In genomic region chr17:32166687-32167086, GRCm38 (mm10) we compare ENCODE assay signal across 8 mouse cellular contexts. TPM values are rescaled to one million over a fixed set of nuclear protein-coding genes. Genes with fewer than 3 reads are reported as not detected.
A peak's percentile ranks its signal among the peaks of the same experiment; 100 is the strongest.
DNase-seq lines count a peak whose midpoint lies in the region; ATAC-seq and TF ChIP-seq lines count a peak whose summit lies in the region.

TSS of gene Notch3 (minus strand) at chr17:32166852.

- H3K27ac ChIP-seq in embryonic facial prominence, embryonic 14.5 days (replicated peaks; ENCODE audit: low read depth, low read length): peak within 1 kb of the TSS; percentile 81
- H3K27ac ChIP-seq in heart, postnatal 0 days (ENCODE audit: low read depth): peak within 1 kb of the TSS; percentile 58
- peak within 1 kb of the TSS; percentile 96 for H3K27ac ChIP-seq in limb, embryonic 10.5 days
- peak within 1 kb of the TSS; percentile 86 for H3K27ac ChIP-seq in midbrain, embryonic 15.5 days

- H3K4me3 ChIP-seq in embryonic facial prominence, embryonic 14.5 days (ENCODE audit: low read depth, low read length): peak within 1 kb of the TSS; percentile 74
- peak within 1 kb of the TSS; percentile 53 for H3K4me3 ChIP-seq in heart, postnatal 0 days (ENCODE audit: low read depth, low read length)
- H3K4me3 ChIP-seq in limb, embryonic 10.5 days: peak within 1 kb of the TSS; percentile 84
- H3K4me3 ChIP-seq in midbrain, embryonic 15.5 days: peak within 1 kb of the TSS; percentile 56

- TF ChIP-seq EP300 in heart, postnatal 0 days (IDR thresholded peaks at IDR 0.05; ENCODE audit: low read depth): no peak

- no peaks in the 10 kb centered on the region for H3K9me3 ChIP-seq in embryonic facial prominence, embryonic 14.5 days (ENCODE audit: control insufficient read depth, low read length)
- H3K9me3 ChIP-seq in heart, postnatal 0 days (replicated peaks; ENCODE audit: control insufficient read depth, low read length): no peaks in the 10 kb centered on the region
- no peaks in the 10 kb centered on the region for H3K9me3 ChIP-seq in limb, embryonic 10.5 days (replicated peaks)
- no peaks in the 10 kb centered on the region for H3K9me3 ChIP-seq in midbrain, embryonic 15.5 days

- H3K27me3 ChIP-seq in embryonic facial prominence, embryonic 14.5 days (replicated peaks; ENCODE audit: control insufficient read depth, insufficient read depth, low read length): no peaks in the 10 kb centered on the region
- H3K27me3 ChIP-seq in heart, postnatal 0 days (ENCODE audit: control insufficient read depth, insufficient read depth, low read length): peaks cover 25% of the 10 kb centered on the region
- H3K27me3 ChIP-seq in limb, embryonic 10.5 days (ENCODE audit: low read depth, poor library complexity, severe bottlenecking): peaks cover 20% of the 10 kb centered on the region
- no peaks in the 10 kb centered on the region for H3K27me3 ChIP-seq in midbrain, embryonic 15.5 days (replicated peaks)

- under 1% methylated on average over 25 of the region's 39 CpGs for WGBS in embryonic facial prominence, embryonic 14.5 days
- under 1% methylated on average over 30 of the region's 39 CpGs for WGBS in heart, postnatal 0 days
- WGBS in limb, embryonic 10.5 days: 0% methylated on average over 27 of the region's 39 CpGs
- WGBS in midbrain, embryonic 15.5 days: 2% methylated on average over 33 of the region's 39 CpGs

- peak within 1 kb of the TSS; percentile 55 for H3K4me2 ChIP-seq in embryonic facial prominence, embryonic 14.5 days (ENCODE audit: low read depth, low read length)
- H3K4me2 ChIP-seq in heart, postnatal 0 days (ENCODE audit: low read depth, low read length): peak within 1 kb of the TSS; percentile 80
- H3K4me2 ChIP-seq in midbrain, embryonic 15.5 days: peak within 1 kb of the TSS; percentile 96

- peak within 1 kb of the TSS; percentile 78 for H3K9ac ChIP-seq in embryonic facial prominence, embryonic 14.5 days (ENCODE audit: low read depth, low read length)
- peak within 1 kb of the TSS; percentile 56 for H3K9ac ChIP-seq in heart, postnatal 0 days (replicated peaks; ENCODE audit: low read depth, low read length)
- peak within 1 kb of the TSS; percentile 58 for H3K9ac ChIP-seq in midbrain, embryonic 15.5 days

- peak; percentile 49 to 58 for DNase-seq in right cerebral cortex, postnatal 10 days (ENCODE audit: low spot score in 2 of 2)
- no peak for DNase-seq in right cerebral cortex, adult 2 months (ENCODE audit: low spot score in 2 of 2)
- DNase-seq in embryonic facial prominence, embryonic 14.5 days (ENCODE audit: low spot score): peak; percentile 87
- peak; percentile 21 for DNase-seq in heart, postnatal 0 days (ENCODE audit: low spot score)
- DNase-seq in limb, embryonic 10.5 days (ENCODE audit: low spot score): peak; percentile 91
- peak; percentile 77 for DNase-seq in thymus, postnatal 25 days
- no peak for DNase-seq in layer of hippocampus, adult 9-11 months

- H3K36me3 ChIP-seq in embryonic facial prominence, embryonic 14.5 days (ENCODE audit: control insufficient read depth, insufficient read depth, low read length): no peaks in the 10 kb centered on the region
- no peaks in the 10 kb centered on the region for H3K36me3 ChIP-seq in heart, postnatal 0 days (replicated peaks; ENCODE audit: control insufficient read depth, insufficient read depth, low read length)
- H3K36me3 ChIP-seq in limb, embryonic 10.5 days: peaks cover 10% of the 10 kb centered on the region
- H3K36me3 ChIP-seq in midbrain, embryonic 15.5 days (replicated peaks): no peaks in the 10 kb centered on the region

- no peak for TF ChIP-seq CTCF in heart, postnatal 0 days (IDR thresholded peaks at IDR 0.05; ENCODE audit: low read depth)

- peak; percentile 55 for ATAC-seq in embryonic facial prominence, embryonic 14.5 days (ENCODE audit: low read depth)
- ATAC-seq in heart, postnatal 0 days (ENCODE audit: insufficient read depth, low read depth): peak; percentile 59
- peak; percentile 20; the same call in 1 of the 2 replicates for ATAC-seq in midbrain, embryonic 15.5 days (replicated peaks)

- H3K4me1 ChIP-seq in embryonic facial prominence, embryonic 14.5 days (ENCODE audit: control insufficient read depth, insufficient read depth, low read length): peaks cover 22% of the 10 kb centered on the region
- H3K4me1 ChIP-seq in heart, postnatal 0 days (ENCODE audit: control insufficient read depth, insufficient read depth): peaks cover 6% of the 10 kb centered on the region; the same call in 1 of the 2 replicates
- peaks cover 55% of the 10 kb centered on the region for H3K4me1 ChIP-seq in limb, embryonic 10.5 days
- H3K4me1 ChIP-seq in midbrain, embryonic 15.5 days: peaks cover 40% of the 10 kb centered on the region

RNA-seq across cellular contexts. Expression of gene Notch3, which starts in this region (rescaled TPM):
- polyA plus RNA-seq in embryonic facial prominence, embryonic 14.5 days (2014; fragmentation: Nextera tagmentation; extraction: Ambion mirVana): 17.6 and 18.7 TPM in 2 replicates
- total RNA-seq in heart, postnatal 0 days (2014; rRNA removed; ENCODE audit: low replicate concordance): 36.8 and 53.6 TPM in 2 replicates
- polyA plus RNA-seq in heart, postnatal 0 days (2015; fragmentation: Nextera tagmentation; extraction: Ambion mirVana): 3.7 TPM in 2 replicates
- 23.8 and 32.1 TPM in 2 replicates for polyA plus RNA-seq in limb, embryonic 10.5 days (2016; fragmentation: Nextera tagmentation; extraction: Ambion mirVana)
- 7.9 and 8.9 TPM in 2 replicates for polyA plus RNA-seq in midbrain, embryonic 15.5 days (2015; fragmentation: Nextera tagmentation; extraction: Ambion mirVana)

Comparison
In these comparisons a context has a peak if more than half of its experiments do, and no peak if none do; other contexts are left out.
1. DNase-seq: peak in right cerebral cortex, postnatal 10 days (2 of 2), embryonic facial prominence, embryonic 14.5 days (single experiment), heart, postnatal 0 days (single experiment), limb, embryonic 10.5 days (single experiment) and thymus, postnatal 25 days (single experiment); none in right cerebral cortex, adult 2 months (0 of 2) and layer of hippocampus, adult 9-11 months (single experiment).
2. Peak in every context shown above with its lines, with median percentiles within 50 percentile points of each other: ATAC-seq, H3K27ac ChIP-seq, H3K4me2 ChIP-seq, H3K4me3 ChIP-seq and H3K9ac ChIP-seq.